Mouse (Mus musculus) brain, embryonic 18.5 days (tissue): ENCODE measurements at regions not wholly inside any gene's neighbourhood (a gene's known extent, or its start where the extent isn't known, plus 50 kb on each side); places are given as distances from the start of the nearest gene placed in this dataset.

Experiments used
- DNase-seq: peaks from one replicate; pipeline ENCODE4 v3.0.0-alpha.2; 2012; ENCODE audit warnings: low read depth, low spot score

- no peak for DNase-seq
Observed at GRCm38 (mm10) chr12:96201855-96202254, 509.8 kb downstream of the Flrt2 start.

GRCm38 (mm10) chr12:96226446-96226845, 534.4 kb downstream of the Flrt2 start:
- DNase-seq, result no peak

GRCm38 (mm10) chr12:96228714-96229113, 536.7 kb downstream of the Flrt2 start:
- DNase-seq, result no peak

GRCm38 (mm10) chr12:96235510-96235909, 543.5 kb downstream of the Flrt2 start:
- DNase-seq, result no peak

GRCm38 (mm10) chr12:96235996-96236525, 544.0 kb downstream of the Flrt2 start:
- no peak for DNase-seq

DNA sequence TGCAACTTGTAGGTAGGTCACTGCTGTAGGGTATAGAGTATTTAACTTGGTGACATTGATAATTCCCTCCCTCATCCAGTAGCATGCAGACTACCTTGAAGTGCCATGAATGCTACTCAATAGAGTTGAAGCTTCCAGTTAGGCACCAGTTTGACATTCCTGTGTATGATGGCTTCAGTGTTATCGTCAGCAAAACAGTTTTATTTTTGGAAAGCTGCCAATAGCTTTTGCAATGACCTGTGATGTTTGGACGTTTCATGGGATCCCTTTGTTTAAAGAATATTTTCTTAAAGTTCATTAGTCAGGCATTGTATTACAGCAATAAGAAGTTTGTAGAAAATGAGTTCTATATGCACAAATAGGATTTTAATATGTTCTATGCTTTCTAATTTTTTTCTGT, 547.6 kb downstream of the Flrt2 start:
- no peak for DNase-seq

DNA sequence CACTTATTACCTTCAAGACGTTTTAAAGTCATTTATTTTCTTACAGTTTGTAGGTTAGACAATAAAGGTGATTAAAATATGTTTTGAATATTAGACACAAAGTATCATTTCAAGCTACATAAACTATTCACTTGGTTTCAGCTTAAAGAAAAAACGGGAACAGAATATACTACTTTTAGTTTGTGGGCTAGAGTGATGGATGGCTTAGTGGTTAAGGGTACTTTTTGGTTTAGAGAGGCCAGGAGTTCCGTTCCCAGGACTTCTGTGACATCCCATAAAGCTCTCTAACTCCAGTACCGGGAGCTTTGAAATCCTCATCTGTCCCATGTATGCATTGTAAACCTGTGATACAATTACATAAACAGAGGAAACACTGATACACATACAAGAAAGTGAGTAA, 570.0 kb downstream of the Flrt2 start:
- no peak for DNase-seq

- DNase-seq, result no peak
Observed at GRCm38 (mm10) chr12:96275894-96276293, 583.9 kb downstream of the Flrt2 start.

- DNase-seq, result no peak
Observed at GRCm38 (mm10) chr12:96311137-96311536, 619.1 kb downstream of the Flrt2 start.

DNA sequence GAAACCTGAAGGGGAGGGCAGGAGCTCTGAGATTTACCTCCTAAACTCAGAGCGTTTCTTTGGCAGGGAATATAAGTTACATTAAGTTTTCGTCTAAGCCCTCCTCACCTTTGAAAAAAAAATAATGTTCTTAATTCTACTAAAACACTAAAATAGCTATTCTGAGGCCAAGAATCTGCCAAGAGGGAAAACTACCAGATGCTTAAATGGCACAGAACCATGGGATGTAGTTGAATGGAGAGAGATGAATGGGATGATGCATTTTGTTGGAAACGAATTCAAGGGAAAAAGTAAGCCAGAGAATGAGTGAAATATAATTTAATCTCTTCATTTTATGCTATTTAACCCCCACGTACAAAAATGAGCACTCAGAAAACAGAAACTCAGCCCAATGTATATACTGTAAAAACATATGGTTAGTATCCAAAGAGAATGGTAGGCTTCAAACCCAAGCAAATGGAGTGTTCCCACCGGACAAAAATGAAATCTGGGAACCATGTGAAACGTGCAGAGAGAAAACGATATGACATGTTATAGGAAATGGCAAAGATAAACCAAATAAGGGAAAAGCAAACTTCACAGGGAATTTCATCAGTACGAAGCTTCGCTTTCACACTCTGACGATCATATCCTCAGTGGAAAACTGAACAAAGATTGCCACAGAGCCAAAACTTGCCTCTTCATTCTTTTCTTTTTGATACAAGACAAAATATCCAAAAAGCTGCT, 631.2 kb downstream of the Flrt2 start:
- DNase-seq, result no peak

DNA sequence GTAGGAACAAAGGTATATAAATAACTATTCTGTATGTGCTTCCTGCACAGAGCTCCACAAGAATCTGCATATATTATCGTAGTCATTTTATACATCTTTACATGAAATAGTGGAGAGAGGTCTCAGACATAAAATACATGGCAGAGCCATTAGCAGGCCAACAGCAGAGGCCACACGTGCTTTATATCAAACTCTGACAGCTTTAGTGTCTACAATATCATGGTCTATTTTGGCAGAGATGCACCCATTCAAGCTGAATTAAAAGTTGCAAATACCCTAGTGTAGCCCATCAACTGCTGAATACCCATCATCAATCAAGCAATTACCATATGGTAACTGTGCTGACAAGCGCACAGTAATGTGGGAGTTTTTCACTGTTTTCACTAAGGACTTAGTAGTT, 659.1 kb downstream of the Flrt2 start:
- DNase-seq, result no peak

- no peak for DNase-seq
Observed at GRCm38 (mm10) chr12:96378924-96379323, 686.9 kb downstream of the Flrt2 start.

DNA sequence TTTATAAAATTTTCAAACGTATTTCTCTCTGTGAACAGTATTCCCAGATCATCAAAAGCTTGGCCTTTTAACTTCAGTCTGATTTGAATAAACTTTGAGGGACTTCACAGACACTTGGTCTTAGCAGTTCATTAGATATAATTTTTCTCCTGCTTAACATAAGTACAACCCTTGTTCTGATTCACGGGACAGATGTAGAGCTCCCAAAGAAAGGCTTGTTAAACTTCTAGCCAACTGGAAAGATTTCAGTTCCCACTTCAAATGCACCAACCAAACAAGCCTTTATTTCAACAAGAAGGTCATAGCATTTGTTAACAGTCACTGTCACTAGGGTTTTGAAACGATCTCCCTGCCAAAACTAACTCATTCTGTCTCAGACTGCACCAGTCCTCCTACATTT, 727.1 kb downstream of the Flrt2 start:
- DNase-seq, result no peak

DNA sequence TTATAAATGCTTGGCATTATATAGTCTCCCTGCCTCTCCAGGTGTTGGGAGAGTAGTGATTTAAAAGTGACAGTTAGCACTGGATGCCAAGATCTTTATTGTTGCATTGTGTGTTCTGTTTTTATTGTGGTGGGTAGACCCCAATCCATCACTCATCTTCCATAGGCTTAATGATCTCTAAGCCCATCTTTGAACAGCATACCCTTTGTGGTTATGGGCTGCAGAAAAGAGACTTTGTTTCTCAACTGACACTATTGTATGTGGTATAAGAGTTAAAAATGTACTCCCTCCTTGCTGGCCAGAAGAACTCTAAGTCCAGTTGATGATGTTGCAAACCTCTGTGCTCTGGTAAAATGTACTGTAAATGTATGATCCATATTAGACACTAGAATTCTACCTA, 727.5 kb downstream of the Flrt2 start:
- no peak for DNase-seq

DNA sequence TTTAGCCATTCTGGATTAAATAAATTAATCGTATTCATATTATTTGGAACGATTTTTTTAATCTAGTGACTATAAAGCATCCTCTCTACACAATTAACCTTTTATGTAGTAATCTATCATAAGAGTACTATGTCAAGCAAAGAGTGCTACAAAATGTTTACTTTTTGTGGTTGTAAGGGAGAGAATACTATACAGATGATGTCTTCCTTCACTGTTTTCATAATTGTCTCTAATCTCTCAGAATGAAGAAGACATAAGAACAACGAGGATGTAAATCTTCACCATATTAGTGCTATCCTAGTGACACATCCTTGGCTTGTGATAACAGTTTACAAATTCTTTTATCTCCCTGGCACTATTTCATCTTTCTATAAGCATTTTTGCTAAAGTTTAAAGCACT, 735.6 kb downstream of the Flrt2 start:
- no peak for DNase-seq

GRCm38 (mm10) chr12:96442546-96442945, 750.5 kb downstream of the Flrt2 start:
- no peak for DNase-seq

DNA sequence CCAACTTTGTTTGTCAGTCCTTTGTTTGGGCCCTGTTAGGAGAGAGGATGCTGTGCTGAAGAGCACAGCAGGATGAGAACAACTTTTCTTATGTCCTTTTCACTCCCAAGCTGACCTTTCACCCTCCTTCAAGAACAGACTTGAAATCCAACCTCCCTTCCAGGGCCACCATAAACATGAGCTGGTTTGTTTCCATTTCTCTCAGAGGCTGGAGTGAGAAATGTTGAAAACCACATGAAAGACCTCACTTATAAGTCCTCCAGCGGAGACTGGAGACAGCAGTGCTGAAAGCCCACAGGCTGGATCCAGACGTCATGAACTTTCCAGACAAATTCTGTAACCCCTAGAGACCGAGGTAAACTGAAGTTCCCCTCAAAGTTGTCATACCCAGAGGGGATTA, 761.3 kb downstream of the Flrt2 start:
- DNase-seq, result no peak

GRCm38 (mm10) chr12:96476344-96476743, 784.3 kb downstream of the Flrt2 start:
- DNase-seq, result no peak

DNA sequence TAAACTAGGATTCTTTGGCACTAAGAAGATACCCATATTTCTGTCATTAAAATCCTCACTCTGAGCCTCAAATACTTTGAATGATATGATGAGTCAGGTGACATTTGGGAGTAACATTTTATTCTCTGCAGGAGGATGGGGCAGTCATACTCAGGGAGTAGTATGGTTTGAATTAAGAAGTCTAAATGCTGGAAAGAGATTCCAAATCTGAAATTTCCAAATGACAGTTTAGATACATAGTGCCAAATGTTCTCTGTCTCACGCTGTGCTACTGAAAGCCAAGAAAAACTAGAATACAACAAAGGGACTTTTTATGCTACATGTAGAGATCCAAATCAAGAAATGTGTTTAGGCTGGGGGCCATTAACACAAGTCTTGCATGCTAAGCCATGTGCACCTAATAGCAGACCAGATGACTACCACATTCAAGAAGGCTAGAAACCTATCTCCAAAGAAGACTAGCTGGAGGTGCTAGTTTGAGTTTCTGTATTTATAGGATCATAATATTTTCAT, 796.5 kb downstream of the Flrt2 start:
- no peak for DNase-seq

DNA sequence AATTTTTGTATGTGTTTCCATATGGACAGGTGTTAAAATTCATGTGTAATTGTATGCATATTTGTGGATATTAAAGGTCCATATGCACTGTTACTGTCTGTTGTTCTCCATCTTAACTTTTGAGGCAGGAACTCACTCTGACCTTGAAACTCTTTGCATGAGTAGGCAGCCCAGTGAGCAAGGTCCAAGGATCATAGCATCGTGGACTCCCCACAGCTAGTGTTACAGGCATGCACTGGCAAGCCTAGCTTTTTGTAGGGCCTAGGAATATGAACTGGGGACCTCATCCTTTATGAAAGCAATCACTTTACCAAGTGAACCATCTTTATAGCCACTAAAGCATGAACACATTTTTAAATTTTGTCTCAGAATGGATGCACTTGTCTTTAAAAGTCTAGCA, 817.6 kb downstream of the Flrt2 start:
- no peak for DNase-seq

DNA sequence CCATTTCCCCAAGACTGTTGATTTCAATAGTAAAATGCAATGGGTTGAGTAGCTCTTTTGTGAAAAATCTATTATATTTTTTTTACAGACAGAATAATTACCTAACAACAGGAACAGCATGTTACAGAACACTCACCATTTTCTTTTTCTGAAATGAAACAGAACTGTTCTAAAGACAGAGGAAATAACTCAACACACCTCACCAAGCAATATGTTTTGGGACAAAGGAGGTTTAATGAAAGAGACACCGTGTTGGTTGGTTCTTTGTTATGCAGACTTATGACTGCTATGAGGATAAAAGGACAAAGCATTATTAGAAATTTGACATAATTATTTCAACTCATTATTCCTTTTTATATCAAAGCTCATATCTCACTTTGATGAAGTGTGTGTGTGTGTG, 866.8 kb downstream of the Flrt2 start:
- DNase-seq, result no peak

DNA sequence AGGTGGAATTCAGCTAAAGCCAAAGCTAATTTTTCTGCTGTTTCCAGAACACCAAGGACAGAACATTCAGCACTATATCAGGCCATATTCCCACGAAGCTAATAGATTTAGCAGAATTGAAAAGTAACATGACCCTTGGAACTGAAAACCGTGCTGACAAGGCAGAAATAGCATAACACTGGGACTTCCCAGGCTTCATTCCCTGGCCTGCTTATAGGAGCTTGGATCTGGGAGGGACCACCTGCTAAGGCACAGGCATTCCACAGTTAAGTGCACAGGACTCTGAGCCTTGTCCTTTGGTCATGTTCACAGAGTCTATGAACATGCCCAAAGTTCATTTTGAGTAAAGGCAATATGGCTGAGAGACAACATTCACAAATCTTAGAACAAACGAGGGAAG, 902.8 kb downstream of the Flrt2 start:
- no peak for DNase-seq

DNA sequence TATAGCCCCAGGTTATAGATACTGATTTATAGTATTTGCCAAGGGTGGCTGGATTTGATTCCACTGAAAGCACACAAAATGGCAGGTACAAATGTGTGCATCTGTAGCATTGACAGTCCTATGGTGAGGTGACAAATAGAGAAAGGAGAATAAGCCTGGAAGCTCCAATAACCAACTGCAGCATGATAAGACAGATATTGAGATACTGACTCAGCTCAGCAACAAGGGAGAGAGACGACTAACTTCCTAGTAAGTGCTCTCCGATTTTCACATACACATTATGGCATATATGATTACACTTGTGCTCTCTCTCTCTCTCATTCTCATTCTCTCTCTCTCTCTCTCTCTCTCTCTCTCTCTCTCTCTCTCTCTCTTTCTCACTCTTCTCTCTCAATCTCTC, 923.1 kb downstream of the Flrt2 start:
- DNase-seq, result no peak

DNA sequence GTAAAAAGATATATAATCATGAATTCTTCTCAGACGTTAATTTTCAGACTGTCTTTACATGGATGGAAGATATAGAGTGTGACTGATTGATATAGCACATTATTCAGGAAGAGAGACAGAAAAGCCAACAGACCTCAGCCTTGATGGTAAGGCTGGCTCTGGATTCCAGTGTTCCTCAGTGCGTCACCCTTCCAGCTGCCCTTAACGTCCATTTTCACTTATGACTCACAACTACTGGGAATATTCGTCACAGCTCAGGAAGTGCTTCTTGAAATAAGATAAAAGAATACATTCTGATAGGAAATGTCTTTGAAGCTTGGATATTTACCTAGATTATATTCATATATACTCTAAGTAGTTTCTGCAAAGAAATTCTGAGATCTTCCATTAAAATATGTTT, 923.8 kb downstream of the Flrt2 start:
- no peak for DNase-seq
